Mouse (Mus musculus): ENCODE measurements around the gene 6330409D20Rik.
A peak's percentile ranks its signal among the peaks of the same experiment; 100 is the strongest.

6330409D20Rik gene

GRCm38 (mm10) chr2:32756674-32757055 lies 15.8 kb upstream of the 6330409D20Rik start:
- DNase-seq (ENCODE audit: low spot score in 2 of 2), result no peak

DNA sequence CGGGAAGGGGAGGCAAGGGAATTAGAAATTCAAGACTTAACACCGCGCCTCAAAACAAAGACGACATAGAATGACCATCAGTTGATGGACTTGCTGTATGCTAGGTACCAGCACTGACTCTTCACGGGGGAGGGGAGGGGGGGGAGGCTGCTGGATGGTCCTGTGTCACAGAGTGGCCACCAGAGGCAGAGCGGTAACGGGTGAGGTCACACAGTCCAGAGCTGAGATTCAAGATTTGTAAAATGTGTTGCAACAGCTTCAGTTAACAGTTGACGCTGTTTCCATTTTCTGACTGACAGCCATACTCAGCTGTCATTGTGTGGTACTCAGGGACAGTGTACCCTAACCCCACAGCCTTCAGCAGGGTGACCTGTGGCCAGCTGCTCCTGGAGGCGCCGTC lies 11.4 kb upstream of the 6330409D20Rik start:
- no peak for DNase-seq (ENCODE audit: low spot score in 2 of 2)

DNA sequence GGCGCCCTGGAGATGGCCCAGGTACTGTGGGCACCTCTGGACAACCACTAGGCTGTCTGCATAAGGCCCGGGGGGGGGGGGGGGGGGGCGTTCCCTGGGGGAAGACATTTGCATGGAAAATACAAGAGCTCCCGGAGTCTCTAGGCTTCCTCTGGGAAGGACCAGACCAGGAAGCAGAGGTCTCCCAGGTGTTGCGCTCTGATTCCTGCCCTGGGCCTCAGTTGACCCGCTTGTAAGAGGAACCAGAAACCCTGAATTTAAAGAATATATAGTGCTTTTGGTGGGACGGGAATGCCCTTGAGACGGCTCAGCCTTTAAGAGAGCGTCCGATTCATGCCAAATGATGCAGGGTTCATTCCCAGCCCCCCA lies 10.8 kb upstream of the 6330409D20Rik start:
- DNase-seq (ENCODE audit: low spot score in 2 of 2), result no peak

- DNase-seq (ENCODE audit: low spot score in 2 of 2), result no peak
Observed at GRCm38 (mm10) chr2:32750887-32751664, 10.3 kb upstream of the 6330409D20Rik start.

DNA sequence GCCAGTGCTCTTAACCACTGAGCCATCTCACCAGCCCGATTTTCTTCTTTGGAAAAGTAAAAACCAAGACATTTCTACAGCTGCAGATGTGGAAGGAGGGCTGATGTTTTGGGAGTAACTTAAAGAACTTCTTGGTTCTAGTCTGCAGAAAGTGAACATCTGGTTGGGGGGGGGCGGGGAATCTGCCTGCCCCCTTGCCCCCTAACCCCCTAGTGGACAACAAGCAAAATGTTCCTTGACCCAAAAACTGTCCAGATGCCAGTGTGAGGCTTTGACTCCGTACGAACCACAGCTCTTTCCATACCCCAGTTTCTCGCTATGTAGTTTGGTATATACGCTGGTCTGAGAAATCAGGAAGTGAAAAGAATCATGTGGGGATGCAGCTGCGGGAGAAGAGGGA lies 9.4 kb upstream of the 6330409D20Rik start:
- DNase-seq (ENCODE audit: low spot score in 2 of 2), result no peak

DNA sequence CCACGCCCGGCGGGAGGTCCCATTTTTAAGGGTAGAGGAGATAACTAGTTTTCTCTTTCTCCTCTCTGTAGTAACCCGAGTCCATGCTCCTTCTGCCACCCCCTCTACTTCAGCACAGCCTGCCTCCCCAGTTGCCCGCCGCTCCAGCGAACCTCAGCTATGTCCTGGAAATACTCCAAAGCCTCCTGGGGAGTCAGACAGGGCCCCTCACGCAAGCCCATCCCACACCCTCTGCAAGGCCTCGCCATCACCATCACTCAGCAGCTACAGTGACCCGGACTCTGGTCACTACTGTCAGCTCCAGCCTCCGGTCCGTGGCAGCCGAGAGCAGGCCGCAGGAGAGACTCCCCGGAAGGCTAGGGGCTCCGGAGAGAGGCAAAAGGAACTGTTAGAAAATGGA lies 8.3 kb upstream of the 6330409D20Rik start:
- DNase-seq (ENCODE audit: low spot score in 2 of 2), result no peak

DNA sequence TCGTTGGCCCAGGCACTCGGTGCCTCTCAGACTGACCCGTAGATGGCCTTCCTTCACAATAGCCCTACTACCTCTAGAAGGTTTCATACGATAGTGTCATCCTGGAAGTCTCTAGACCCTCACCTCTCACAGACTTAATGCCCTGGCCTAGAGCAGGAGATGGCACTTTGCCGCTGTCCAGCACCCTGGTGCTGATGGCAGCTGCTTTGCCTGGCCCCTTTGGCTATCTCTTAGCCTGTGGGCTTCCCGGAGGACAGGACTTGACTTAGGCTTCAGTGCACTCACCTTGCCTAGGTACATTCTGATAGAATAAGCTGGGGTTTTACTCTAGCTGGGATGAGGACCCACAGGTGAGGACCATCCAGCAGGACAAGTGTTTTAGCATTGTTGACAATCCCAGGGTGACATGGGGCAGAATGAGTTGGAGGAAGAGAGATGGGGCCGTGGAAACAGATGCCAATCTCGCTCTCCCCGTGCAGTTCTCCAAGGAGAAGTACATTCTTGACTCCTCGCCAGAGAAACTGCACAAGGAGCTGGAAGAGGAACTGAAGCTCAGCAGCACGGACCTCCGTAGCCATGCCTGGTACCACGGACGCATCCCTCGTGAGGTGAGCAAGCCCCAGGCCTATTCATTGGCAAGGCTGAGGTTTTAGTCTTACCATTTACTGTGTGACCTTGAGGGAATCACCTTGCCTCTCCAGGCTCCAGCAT lies 3.6 kb upstream of the 6330409D20Rik start:
- no peak for DNase-seq (ENCODE audit: low spot score in 2 of 2)

GRCm38 (mm10) chr2:32742173-32742531 lies 1.3 kb upstream of the 6330409D20Rik start:
- peak; percentile 78 to 85 for DNase-seq (ENCODE audit: low spot score in 2 of 2)

GRCm38 (mm10) chr2:32741273-32742172 lies 707 bp upstream of the 6330409D20Rik start:
- peak; percentile 36 to 43 for DNase-seq (ENCODE audit: low spot score in 2 of 2)

GRCm38 (mm10) chr2:32739311-32739710 lies 1.5 kb downstream of the 6330409D20Rik start:
- DNase-seq (ENCODE audit: low spot score in 2 of 2), result no peak

DNA sequence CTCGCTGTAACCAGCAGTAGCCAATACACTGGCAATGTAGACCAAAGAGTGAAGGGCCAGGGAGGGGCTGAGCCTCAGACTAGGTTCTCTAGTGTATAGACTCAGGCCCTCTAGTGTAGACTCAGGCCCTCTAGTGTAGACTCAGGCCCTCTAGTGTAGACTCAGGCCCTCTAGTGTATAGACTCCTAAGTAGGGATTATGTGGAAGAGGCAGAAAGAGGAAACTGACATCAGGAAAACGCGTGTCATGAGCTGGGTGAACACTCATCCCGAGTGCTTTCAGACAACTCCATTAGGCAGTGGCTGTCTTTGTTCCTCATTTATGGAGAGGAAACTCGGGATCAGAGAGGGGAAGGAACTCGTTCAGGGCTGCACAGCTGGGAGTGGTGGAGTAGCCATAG lies 3.8 kb downstream of the 6330409D20Rik start:
- DNase-seq (ENCODE audit: low spot score in 2 of 2), result no peak

GRCm38 (mm10) chr2:32736306-32736829 lies 4.4 kb downstream of the 6330409D20Rik start:
- DNase-seq (ENCODE audit: low spot score in 2 of 2), result no peak

GRCm38 (mm10) chr2:32734933-32735332 lies 5.9 kb downstream of the 6330409D20Rik start:
- no peak for DNase-seq (ENCODE audit: low spot score in 2 of 2)

- no peak for DNase-seq (ENCODE audit: low spot score in 2 of 2)
Observed at GRCm38 (mm10) chr2:32734480-32734879, 6.3 kb downstream of the 6330409D20Rik start.

- DNase-seq (ENCODE audit: low spot score in 2 of 2), result no peak
Observed at GRCm38 (mm10) chr2:32732695-32733094, 8.1 kb downstream of the 6330409D20Rik start.

- DNase-seq (ENCODE audit: low spot score in 2 of 2), result no peak
Observed at GRCm38 (mm10) chr2:32731911-32732310, 8.9 kb downstream of the 6330409D20Rik start.

DNA sequence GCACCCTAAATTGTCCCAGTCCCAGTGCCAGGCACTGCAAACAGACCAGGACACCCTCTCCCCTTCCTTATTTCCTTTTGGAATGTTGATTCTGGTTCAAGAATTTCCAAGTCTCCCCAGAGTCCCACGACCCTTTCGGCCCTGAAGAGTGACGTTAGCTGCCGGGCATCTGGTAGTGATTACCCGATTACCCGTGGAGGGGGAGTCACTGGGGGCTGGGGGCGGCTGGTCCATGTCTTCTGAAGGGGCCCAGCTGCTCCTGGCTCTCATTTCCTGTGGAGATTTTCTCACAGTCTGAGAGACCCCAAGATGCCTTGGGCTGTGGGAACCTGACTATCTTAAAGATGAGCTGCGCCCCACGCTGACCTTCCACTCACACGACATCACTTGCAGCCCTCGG lies 10.0 kb downstream of the 6330409D20Rik start:
- no peak for DNase-seq (ENCODE audit: low spot score in 2 of 2)

DNA sequence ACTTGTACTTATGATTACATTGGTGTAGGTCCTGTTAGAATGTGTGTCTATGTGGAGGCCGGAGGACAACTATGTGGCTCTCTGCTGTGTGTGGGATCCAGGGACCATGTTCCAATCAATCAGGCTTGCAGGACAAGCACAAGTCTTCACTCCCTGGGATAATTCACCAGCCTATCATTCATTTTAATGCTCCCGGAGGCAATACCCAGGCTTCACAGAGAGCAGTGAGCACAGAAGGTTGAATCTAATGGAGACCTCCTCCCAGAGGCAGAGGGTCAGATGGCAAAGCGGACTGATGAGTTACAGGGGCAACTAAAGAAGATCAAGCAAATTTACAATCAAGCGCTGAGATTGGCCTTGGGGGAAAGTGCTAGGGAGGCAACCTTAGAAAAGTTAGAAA lies 11.3 kb downstream of the 6330409D20Rik start:
- DNase-seq (ENCODE audit: low spot score in 2 of 2), result no peak

DNA sequence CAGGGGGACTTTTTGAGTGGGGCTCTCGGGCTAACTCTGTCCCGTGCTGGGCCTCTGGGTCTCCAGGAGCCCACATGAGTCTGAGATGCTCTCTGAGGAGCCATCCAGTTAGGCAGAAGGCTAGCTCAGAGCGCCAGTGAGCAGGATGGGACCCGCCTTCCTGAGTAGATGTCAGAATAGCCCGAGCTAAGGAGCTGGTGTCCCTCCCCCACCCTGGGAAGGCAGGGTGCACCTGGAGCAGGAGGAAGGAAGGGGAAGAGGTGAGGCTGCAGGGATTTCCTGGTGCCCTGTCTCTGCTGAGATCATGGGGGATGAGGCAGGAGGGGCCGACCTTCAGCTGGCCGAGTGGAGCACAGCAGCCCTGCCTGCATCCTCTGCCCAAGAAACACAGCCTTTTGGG lies 12.4 kb downstream of the 6330409D20Rik start:
- DNase-seq (ENCODE audit: low spot score in 2 of 2), result no peak

GRCm38 (mm10) chr2:32727435-32727834 lies 13.4 kb downstream of the 6330409D20Rik start:
- DNase-seq (ENCODE audit: low spot score in 2 of 2), result peak; percentile 76 to 86

DNA sequence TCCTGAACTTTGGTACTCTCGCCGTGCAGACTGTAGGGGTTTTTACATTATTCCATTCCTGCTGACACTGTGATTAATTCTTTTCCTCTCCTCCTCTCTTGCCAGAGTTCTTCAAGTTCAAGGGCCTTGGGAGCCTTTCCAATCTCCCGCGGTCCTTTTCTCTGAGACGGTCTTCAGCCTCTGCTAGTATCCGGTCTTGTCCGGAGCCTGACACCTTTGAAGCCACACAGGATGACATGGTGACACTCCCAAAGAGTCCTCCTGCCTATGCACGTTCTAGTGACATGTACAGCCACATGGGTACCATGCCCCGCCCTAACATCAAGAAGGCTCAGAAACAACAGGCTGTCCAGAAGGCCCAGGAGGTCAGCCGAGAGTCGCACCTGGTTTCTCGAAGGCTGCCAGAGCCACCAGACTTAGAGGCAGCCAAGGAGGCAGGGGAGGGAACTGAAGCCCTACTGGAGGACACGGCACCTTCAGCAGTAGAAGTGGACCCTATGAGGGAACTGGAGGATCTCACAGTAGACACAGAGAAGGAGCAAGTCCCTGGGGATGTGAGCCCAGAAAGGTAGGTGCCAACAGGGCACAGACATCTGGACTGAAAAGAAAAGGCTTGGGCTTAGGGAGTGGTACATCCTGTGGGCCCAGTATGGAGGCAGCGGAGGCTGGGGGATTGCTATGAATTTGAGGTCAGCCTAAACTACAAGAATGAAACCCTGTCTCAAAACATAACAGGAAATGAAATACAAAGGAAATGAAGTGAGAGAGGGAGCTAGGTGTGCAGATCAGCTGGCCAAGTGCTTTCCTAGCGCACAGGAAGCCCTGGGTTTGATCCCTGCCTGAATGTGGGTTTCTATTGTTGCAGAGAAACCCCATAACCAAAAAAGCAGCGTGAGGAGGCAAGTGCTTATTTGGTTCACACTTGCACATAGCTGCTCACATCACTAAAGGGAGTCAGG lies 15.7 kb downstream of the 6330409D20Rik start:
- no peak for DNase-seq (ENCODE audit: low spot score in 2 of 2)

Measured in right cerebral cortex, postnatal 36 days (tissue).